Mouse (Mus musculus): Measurements from ENCODE around the gene Plcb1.

DNA sequence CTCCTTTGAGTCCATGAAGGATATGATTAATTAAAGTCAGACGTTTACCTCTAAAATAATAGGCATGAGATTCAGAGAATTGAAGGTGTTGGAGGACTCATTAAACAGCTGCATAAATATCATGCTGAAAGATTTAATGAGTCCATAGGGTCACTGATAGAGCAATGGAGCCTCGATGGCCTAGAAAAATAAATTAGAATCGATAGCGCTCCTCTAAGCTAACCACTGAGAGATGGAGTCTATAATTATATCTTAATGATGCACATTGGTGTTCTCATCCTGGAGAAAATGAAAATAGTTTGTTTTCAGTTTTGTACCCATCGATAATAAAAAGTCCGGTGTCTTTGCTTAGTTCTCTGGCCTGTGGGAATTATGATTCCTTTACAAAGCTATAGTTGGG is 617.5 kb downstream of the Plcb1 start:
- TF ChIP-seq CTCF (IDR thresholded peaks at IDR 0.05; ENCODE audit: low read depth, low read length): no peak
- no peak for TF ChIP-seq POLR2A (IDR thresholded peaks at IDR 0.05; ENCODE audit: borderline replicate concordance, low read depth, low read length)
